Mouse (Mus musculus) liver, embryonic 14.5 days (tissue): ENCODE measurements around the gene Astn2.

Experiments
- CTCF ChIP-seq: IDR thresholded peaks from 2 replicates; pipeline ENCODE4 v1.5.1; 2016; ENCODE audit warnings: antibody characterized with exemption, low read depth, control low read depth
- EP300 ChIP-seq: IDR thresholded peaks from 2 replicates; pipeline ENCODE4 v1.6.1; 2016; ENCODE audit warnings: antibody characterized with exemption, low read depth

DNA sequence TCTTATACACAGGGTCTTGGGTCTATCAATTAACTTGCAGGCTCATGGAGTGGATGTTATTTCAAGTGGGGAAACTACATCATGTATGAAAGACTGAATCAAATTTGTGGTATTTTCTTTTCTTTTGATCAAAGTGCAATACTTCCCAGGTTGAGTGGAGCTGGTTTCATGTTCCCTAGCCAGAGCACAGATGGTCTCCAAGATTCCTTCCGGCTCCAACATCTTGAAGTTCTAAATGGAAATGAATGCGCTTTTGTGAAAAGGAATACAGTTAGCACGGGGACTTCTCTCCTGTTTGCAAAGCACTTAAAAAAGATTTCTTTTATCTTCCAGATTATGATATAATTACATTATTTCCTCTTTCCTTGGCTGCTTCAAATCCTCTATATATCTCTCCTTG, 278.2 kb downstream of the Astn2 start:
- TF ChIP-seq CTCF, result no peak
- TF ChIP-seq EP300, result no peak
